Mouse (Mus musculus) urinary bladder, adult 2 months (tissue): Measurements from ENCODE around the gene Gm28635. TPM values are rescaled to one million over a fixed set of nuclear protein-coding genes. Genes with fewer than 3 reads are reported as not detected.

ENCODE experiments used
- DNase-seq: peaks from one replicate; pipeline ENCODE4 v3.0.0; 2022; ENCODE audit warnings: low spot score
- polyA plus RNA-seq: library from polyadenylated mRNA; depleted of rRNA; stranded (reverse); fragments of >200 nt; gene quantifications from 2 replicates; pipeline ENCODE4 v1.2.3, GENCODE M21; 2012; rRNA removed

The Gm28635 gene
- not detected in 2 replicates for polyA plus RNA-seq

- peak; percentile 55 for DNase-seq
Observed at GRCm38 (mm10) chr2:84677968-84678880, at the start of gene Gm28635, which contains the start of gene Med19. TSS of gene Gm28635 (minus strand) at chr2:84678041. TSS of gene Med19 (plus strand) at chr2:84678402.

GRCm38 (mm10) chr2:84727172-84727858 is 49.5 kb upstream of the Gm28635 start, which contains the start of gene Clp1:
TSS of gene Clp1 (minus strand) at chr2:84727350.
- DNase-seq: peak; percentile 82

GRCm38 (mm10) chr2:84726716-84727115 is 48.9 kb upstream of the Gm28635 start:
- DNase-seq: no peak

- DNase-seq: no peak
Observed at GRCm38 (mm10) chr2:84725770-84726169, 47.9 kb upstream of the Gm28635 start.

GRCm38 (mm10) chr2:84723856-84724255 is 46.0 kb upstream of the Gm28635 start:
- DNase-seq: no peak

- no peak for DNase-seq
Observed at GRCm38 (mm10) chr2:84721182-84721581, 43.3 kb upstream of the Gm28635 start.

GRCm38 (mm10) chr2:84720718-84721117 is 42.9 kb upstream of the Gm28635 start:
- DNase-seq: no peak

GRCm38 (mm10) chr2:84717357-84717756 is 39.5 kb upstream of the Gm28635 start:
- no peak for DNase-seq

- DNase-seq: no peak
Observed at GRCm38 (mm10) chr2:84716423-84717355, 38.8 kb upstream of the Gm28635 start.

- DNase-seq: peak; percentile 63
Observed at GRCm38 (mm10) chr2:84715562-84716361, 37.9 kb upstream of the Gm28635 start.

GRCm38 (mm10) chr2:84714811-84715561 is 37.1 kb upstream of the Gm28635 start, which contains the start of gene Zdhhc5:
TSS of gene Zdhhc5 (minus strand) at chr2:84715180.
- DNase-seq: peak; percentile 98

GRCm38 (mm10) chr2:84714422-84714810 is 36.6 kb upstream of the Gm28635 start:
- no peak for DNase-seq

- no peak for DNase-seq
Observed at GRCm38 (mm10) chr2:84711898-84712297, 34.1 kb upstream of the Gm28635 start.

- no peak for DNase-seq
Observed at GRCm38 (mm10) chr2:84707523-84707922, 29.7 kb upstream of the Gm28635 start.

GRCm38 (mm10) chr2:84705295-84705694 is 27.5 kb upstream of the Gm28635 start:
- no peak for DNase-seq

- DNase-seq: no peak
Observed at GRCm38 (mm10) chr2:84704329-84704728, 26.5 kb upstream of the Gm28635 start.

- no peak for DNase-seq
Observed at GRCm38 (mm10) chr2:84703497-84703896, 25.7 kb upstream of the Gm28635 start.

GRCm38 (mm10) chr2:84695007-84695695 is 17.3 kb upstream of the Gm28635 start:
- DNase-seq: no peak

- DNase-seq: no peak
Observed at GRCm38 (mm10) chr2:84690050-84690449, 12.2 kb upstream of the Gm28635 start.
